Mouse (Mus musculus): ENCODE results near the gene Dlg2.

GRCm38 (mm10) chr7:92181959-92182612 lies 1705.6 kb downstream of the Dlg2 start:
- TF ChIP-seq CTCF (IDR thresholded peaks at IDR 0.05; ENCODE audit: borderline replicate concordance, insufficient read depth, low read depth, low read length) (no peak), POLR2A (IDR thresholded peaks at IDR 0.05; ENCODE audit: borderline replicate concordance, insufficient read depth, low read length) (no peak)
